Mouse (Mus musculus) lung, postnatal 0 days (tissue): ENCODE measurements at regions not wholly inside any gene's neighbourhood (a gene's known extent, or its start where the extent isn't known, plus 50 kb on each side); places are given as distances from the start of the nearest gene placed in this dataset.
A peak's percentile ranks its signal among the peaks of the same experiment; 100 is the strongest.

Source experiments
- CTCF ChIP-seq: IDR thresholded peaks from 2 replicates; pipeline ENCODE4 v1.5.1; 2016; ENCODE audit warnings: antibody characterized with exemption, mild to moderate bottlenecking
- EP300 ChIP-seq: IDR thresholded peaks from 2 replicates; pipeline ENCODE4 v1.6.1; 2016; ENCODE audit warnings: antibody characterized with exemption, mild to moderate bottlenecking, control low read depth

- TF ChIP-seq CTCF, result peak; percentile 26; the same call in 1 of the 2 replicates
- no peak for TF ChIP-seq EP300
Measured at GRCm38 (mm10) chr19:60340234-60340633, 113.7 kb upstream of the Fam204a start.
